Comparison of ENCODE assay signal across 10 mouse cellular contexts in the genomic region with DNA sequence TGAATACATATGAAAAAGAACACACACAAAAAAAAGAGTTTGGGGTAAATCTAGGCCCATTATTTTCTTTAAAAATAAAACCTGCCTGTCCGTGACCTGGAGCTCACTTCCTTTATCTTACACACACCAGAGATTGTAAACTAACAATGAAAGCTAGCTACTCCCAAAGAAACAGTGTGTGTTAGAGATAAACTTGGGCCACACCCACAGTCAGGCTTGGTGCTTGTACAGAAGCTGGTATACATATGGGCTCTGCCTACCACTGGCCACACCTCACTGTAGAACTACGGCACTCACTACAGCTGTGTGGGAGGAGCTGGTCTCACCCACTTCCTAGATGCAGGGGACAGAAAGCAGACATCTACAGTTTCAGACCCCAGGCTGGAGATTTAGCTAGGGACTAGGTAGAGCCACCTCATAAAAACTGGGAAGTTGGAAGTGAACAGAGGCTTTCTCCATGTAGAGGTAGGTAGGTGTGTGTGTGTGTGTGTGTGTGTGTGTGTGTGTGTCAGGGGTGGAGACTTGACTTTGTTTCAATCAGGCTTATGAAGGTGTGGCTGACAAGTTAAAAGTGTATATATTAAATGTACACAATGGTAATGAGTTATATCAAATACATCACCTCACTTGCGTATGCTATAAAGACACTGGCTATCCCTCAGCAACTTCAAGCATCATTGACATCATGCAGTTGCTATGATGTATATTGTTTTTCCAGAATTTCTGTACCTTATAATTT. TPM values are rescaled to one million over a fixed set of nuclear protein-coding genes. Genes with fewer than 3 reads are reported as not detected.
DNase-seq lines count a peak whose midpoint lies in the region; ATAC-seq and TF ChIP-seq lines count a peak whose summit lies in the region.
"Had no signal": no experiment of that assay in that cellular context is flagged by ENCODE, and none has a peak within 500 bp of the region (broad histone marks: within the 10 kb centered on the region; RNA-seq: fewer than 3 reads in every experiment).

No protein-coding gene starts in this region.

- WGBS in kidney, embryonic 15.5 days, result 56% methylated on average over 3 of the region's 3 CpGs
- 48% methylated on average over 3 of the region's 3 CpGs for WGBS in liver, embryonic 11.5 days
- 65% methylated on average over 3 of the region's 3 CpGs for WGBS in thymus, adult 2 months
- 84% methylated on average over 3 of the region's 3 CpGs for WGBS in hindbrain, postnatal 0 days

- H3K4me2 ChIP-seq in kidney, embryonic 15.5 days, result no peak overlapping the region
- H3K4me2 ChIP-seq in liver, embryonic 11.5 days, result 0 out of 2 replicates have a peak overlapping the region, but pooled peaks have one; percentile 9
- no peak overlapping the region for H3K4me2 ChIP-seq in hindbrain, postnatal 0 days (ENCODE audit: low read depth, low read length)

- H3K27ac ChIP-seq in kidney, embryonic 15.5 days, result no peak overlapping the region
- H3K27ac ChIP-seq in liver, embryonic 11.5 days (ENCODE audit: low read depth, low read length), result peak overlapping the region; percentile 25; the same call in 1 of the 2 replicates
- no peak overlapping the region for H3K27ac ChIP-seq in thymus, adult 2 months (ENCODE audit: control insufficient read depth, insufficient read depth, low read length)
- H3K27ac ChIP-seq in hindbrain, postnatal 0 days, result no peak overlapping the region
- H3K27ac ChIP-seq: midbrain, embryonic 10.5 days had no signal

- ATAC-seq in kidney, embryonic 15.5 days (replicated peaks; ENCODE audit: low FRiP score), result peak; percentile 79
- ATAC-seq in liver, embryonic 11.5 days (replicated peaks; ENCODE audit: low FRiP score), result peak; percentile 100
- no peak for ATAC-seq in hindbrain, postnatal 0 days

- intact Hi-C loops in left cerebral cortex, postnatal 4 days (cut with DNase I), result no loop called here

- no peaks in the 10 kb centered on the region for H3K27me3 ChIP-seq in kidney, embryonic 15.5 days
- H3K27me3 ChIP-seq in liver, embryonic 11.5 days (replicated peaks; ENCODE audit: control insufficient read depth, insufficient read depth, low read length), result no peaks in the 10 kb centered on the region
- no peaks in the 10 kb centered on the region for H3K27me3 ChIP-seq in thymus, adult 2 months (ENCODE audit: control insufficient read depth, insufficient read depth, low read length)
- no peaks in the 10 kb centered on the region for H3K27me3 ChIP-seq in hindbrain, postnatal 0 days (ENCODE audit: insufficient read depth, low read length)

- no peaks in the 10 kb centered on the region for H3K9me3 ChIP-seq in kidney, embryonic 15.5 days (replicated peaks)
- H3K9me3 ChIP-seq in liver, embryonic 11.5 days (ENCODE audit: control insufficient read depth, low read length), result no peaks in the 10 kb centered on the region
- no peaks in the 10 kb centered on the region for H3K9me3 ChIP-seq in hindbrain, postnatal 0 days (ENCODE audit: low read length)
- H3K9me3 ChIP-seq: midbrain, embryonic 10.5 days had no signal

- no peak overlapping the region for H3K9ac ChIP-seq in kidney, embryonic 15.5 days
- H3K9ac ChIP-seq in liver, embryonic 11.5 days (ENCODE audit: low read depth, low read length), result no peak overlapping the region
- H3K9ac ChIP-seq in hindbrain, postnatal 0 days (replicated peaks; ENCODE audit: low read length), result no peak overlapping the region

- H3K36me3 ChIP-seq in kidney, embryonic 15.5 days, result no peaks in the 10 kb centered on the region
- H3K36me3 ChIP-seq in liver, embryonic 11.5 days (ENCODE audit: control insufficient read depth, insufficient read depth, low read length), result no peaks in the 10 kb centered on the region
- no peaks in the 10 kb centered on the region for H3K36me3 ChIP-seq in thymus, adult 2 months (ENCODE audit: control insufficient read depth, insufficient read depth, low read length)
- H3K36me3 ChIP-seq in hindbrain, postnatal 0 days (ENCODE audit: insufficient read depth, low read length), result no peaks in the 10 kb centered on the region

- peaks cover 13% of the 10 kb centered on the region for H3K4me1 ChIP-seq in kidney, embryonic 15.5 days
- H3K4me1 ChIP-seq in liver, embryonic 11.5 days (replicated peaks; ENCODE audit: control insufficient read depth, insufficient read depth, low read length), result peaks cover 19% of the 10 kb centered on the region; the same call in 1 of the 2 replicates
- peaks cover 24% of the 10 kb centered on the region for H3K4me1 ChIP-seq in thymus, adult 2 months (replicated peaks; ENCODE audit: control insufficient read depth, insufficient read depth, low read length)
- H3K4me1 ChIP-seq in hindbrain, postnatal 0 days (ENCODE audit: insufficient read depth, low read length), result no peaks in the 10 kb centered on the region

- no peak overlapping the region for H3K4me3 ChIP-seq in kidney, embryonic 15.5 days (replicated peaks)
- H3K4me3 ChIP-seq in liver, embryonic 11.5 days (ENCODE audit: low read depth, low read length), result no peak overlapping the region
- no peak overlapping the region for H3K4me3 ChIP-seq in thymus, adult 2 months (ENCODE audit: control insufficient read depth, insufficient read depth, low read length)
- H3K4me3 ChIP-seq in hindbrain, postnatal 0 days (ENCODE audit: low read length), result no peak overlapping the region
- H3K4me3 ChIP-seq: midbrain, embryonic 10.5 days had no signal

- no peak for DNase-seq in kidney, adult 18-20 months
- peak; percentile 34 for DNase-seq in ZHBTc4 (ENCODE audit: low read depth, low spot score)
- peak; percentile 49 for DNase-seq in liver, embryonic 11.5 days (ENCODE audit: low spot score)
- DNase-seq in thymus, adult 2 months, result peak; percentile 29
- DNase-seq in B cell, adult 2 months, result no peak
- DNase-seq in hindbrain, postnatal 0 days (ENCODE audit: low spot score), result no peak
- DNase-seq in left cerebral cortex, postnatal 4 days, result no peak
- DNase-seq: heart, adult 18-20 months had no signal

- no peak for TF ChIP-seq CTCF in thymus, adult 2 months (IDR thresholded peaks at IDR 0.05; ENCODE audit: borderline replicate concordance, control insufficient read depth, extremely low read depth, insufficient read depth, low read length, poor library complexity)
- TF ChIP-seq CTCF in hindbrain, postnatal 0 days (IDR thresholded peaks at IDR 0.05; ENCODE audit: low read depth), result no peak

- no peak for TF ChIP-seq POLR2A in thymus, adult 2 months (IDR thresholded peaks at IDR 0.05; ENCODE audit: control insufficient read depth, extremely low read depth, insufficient read depth, low read length, poor library complexity)

RNA-seq across cellular contexts. Expression of gene Ankrd6, which starts 41.2 kb away (rescaled TPM):
- polyA plus RNA-seq in kidney, embryonic 15.5 days (2015; fragmentation: Nextera tagmentation; extraction: Ambion mirVana), result 12.1 and 13.1 TPM in 2 replicates
- 3.0 and 3.4 TPM in 2 replicates for polyA plus RNA-seq in liver, embryonic 11.5 days (2014; fragmentation: Nextera tagmentation; extraction: Ambion mirVana)
- 12.5 and 12.6 TPM in 2 replicates for polyA plus RNA-seq in thymus, adult 2 months (2012; rRNA removed)
- 26.5 and 32.3 TPM in 2 replicates for total RNA-seq in hindbrain, postnatal 0 days (2014; rRNA removed)
- polyA plus RNA-seq in hindbrain, postnatal 0 days (2015; fragmentation: Nextera tagmentation; extraction: Ambion mirVana), result 17.3 and 18.3 TPM in 2 replicates
- 10 to 100 TPM; 29.7 to 32.8 TPM for total RNA-seq in left cerebral cortex, postnatal 4 days (2021)

Comparison
In these comparisons a context has a peak if more than half of its experiments do, and no peak if none do; other contexts are left out.
1. DNase-seq: peak in ZHBTc4 (single experiment), liver, embryonic 11.5 days (single experiment) and thymus, adult 2 months (single experiment); none in kidney, adult 18-20 months (single experiment), B cell, adult 2 months (0 of 2), hindbrain, postnatal 0 days (single experiment) and left cerebral cortex, postnatal 4 days (single experiment).